Mouse (Mus musculus): Measurements from ENCODE around the gene Acss3. TPM values are rescaled to one million over a fixed set of nuclear protein-coding genes. Genes with fewer than 3 reads are reported as not detected.

The Acss3 gene
- total RNA-seq, 4 experiments from 2014 or later, result 1.1 to 2.3 (median 1.8) TPM

Other genes with a start within 250 kb of the Acss3 start
- gene Lin7a, start 148.0 kb upstream of the Acss3 start, total RNA-seq (2022), result 10 to 100 TPM; 28.8 to 30.7 (median 29.3) TPM

Measured in layer of hippocampus, adult 8-10 months (tissue).